Mouse (Mus musculus) testis, adult 2 months (tissue): ENCODE results near the gene Tmem237.

ENCODE experiments used
- CTCF ChIP-seq: fragments of 200-500 bp; IDR thresholded peaks from 2 replicates; pipeline ENCODE4 v1.5.1; 2012; ENCODE audit warnings: low read depth, mild to moderate bottlenecking, inconsistent platforms, low read length, moderate library complexity; ENCODE audit not compliant: control insufficient read depth, insufficient read depth, insufficient replicate concordance
- POLR2A ChIP-seq: fragments of 200-500 bp; IDR thresholded peaks from 2 replicates; pipeline ENCODE4 v1.6.1; 2012; ENCODE audit warnings: low read depth, mild to moderate bottlenecking, inconsistent platforms, low read length, moderate library complexity; ENCODE audit not compliant: control insufficient read depth

GRCm38 (mm10) chr1:59159136-59159535 is 38.9 kb upstream of the Tmem237 start:
- TF ChIP-seq POLR2A = no peak
- no peak for TF ChIP-seq CTCF
